Mouse (Mus musculus) MEL (cell line): ENCODE data around the gene Cry2. TPM values are rescaled to one million over a fixed set of nuclear protein-coding genes. Genes with fewer than 3 reads are reported as not detected.

Source experiments
- DNase-seq: peaks from one replicate; pipeline ENCODE4 v3.0.0; 2011; ENCODE audit warnings: low read depth, low spot score
- H3K27ac ChIP-seq: 2 replicates; pipeline ENCODE4 v1.5.1; 2012; ENCODE audit warnings: low read depth, mild to moderate bottlenecking, control low read depth, low read length, moderate library complexity; ENCODE audit not compliant: control insufficient read depth
- H3K27me3 ChIP-seq, 2 experiments: fragments of 150-350 bp in 1 of 2; sonication (generic) in 1 of 2; 2 replicates each; pipeline ENCODE4 v1.6.1; 2012; ENCODE audit warnings: low read length in 2 of 2, mild to moderate bottlenecking in 2 of 2, improper control_type of control experiment in 1 of 2, moderate library complexity in 1 of 2; ENCODE audit not compliant: insufficient read depth in 2 of 2, control insufficient read depth in 1 of 2
- H3K36me3 ChIP-seq, 2 experiments: 2 replicates each; pipeline ENCODE4 v1.6.1; 2012 to 2014; ENCODE audit warnings: low read length in 2 of 2, improper control_type of control experiment in 1 of 2, inconsistent platforms in 1 of 2, mild to moderate bottlenecking in 1 of 2; ENCODE audit not compliant: insufficient read depth in 2 of 2, control insufficient read depth in 1 of 2
- H3K4me1 ChIP-seq, 2 experiments: fragments of 150-350 bp in 1 of 2; sonication (generic) in 1 of 2; 2 replicates each; pipeline ENCODE4 v1.6.1; 2012; ENCODE audit warnings: low read length in 2 of 2, improper control_type of control experiment in 1 of 2, mild to moderate bottlenecking in 1 of 2; ENCODE audit not compliant: insufficient read depth in 2 of 2, control insufficient read depth in 1 of 2
- H3K4me3 ChIP-seq, 2 experiments: fragments of 150-350 bp in 1 of 2; sonication (generic) in 1 of 2; 2 replicates each; pipeline ENCODE4 v1.5.1; 2012; ENCODE audit warnings: low read depth in 2 of 2, low read length in 2 of 2, mild to moderate bottlenecking in 2 of 2, moderate library complexity in 2 of 2, control low read depth in 1 of 2, improper control_type of control experiment in 1 of 2; ENCODE audit not compliant: control insufficient read depth in 1 of 2, insufficient read depth in 1 of 2
- H3K79me2 ChIP-seq: 2 replicates; pipeline ENCODE4 v1.6.1; 2012; ENCODE audit warnings: mild to moderate bottlenecking, low read length, moderate library complexity; ENCODE audit not compliant: control insufficient read depth, poor library complexity, insufficient read depth
- H3K9ac ChIP-seq: 2 replicates; pipeline ENCODE4 v1.6.1; 2012; ENCODE audit warnings: low read depth, mild to moderate bottlenecking, control low read depth, low read length, moderate library complexity; ENCODE audit not compliant: control insufficient read depth, poor library complexity, severe bottlenecking
- H3K9me3 ChIP-seq: fragments of 150-350 bp; sonication (generic); replicated peaks from 2 replicates; pipeline ENCODE4 v1.6.1; 2012; ENCODE audit warnings: mild to moderate bottlenecking, low read length, improper control_type of control experiment, moderate library complexity; ENCODE audit not compliant: insufficient read depth
- BHLHE40 ChIP-seq: IDR thresholded peaks from 2 replicates; pipeline ENCODE4 v1.6.1; 2012; ENCODE audit warnings: low read depth, mild to moderate bottlenecking, inconsistent platforms, low read length, improper control_type of control experiment, borderline replicate concordance
- CHD1 ChIP-seq: IDR thresholded peaks from 2 replicates; pipeline ENCODE4 v1.6.1; 2012; ENCODE audit warnings: low read depth, mild to moderate bottlenecking, inconsistent platforms, low read length, improper control_type of control experiment
- CHD2 ChIP-seq: IDR thresholded peaks from 2 replicates; pipeline ENCODE4 v1.6.1; 2011; ENCODE audit warnings: low read length, improper control_type of control experiment
- CTCF ChIP-seq, 3 experiments: IDR thresholded peaks in 2 of 3; conservative IDR thresholded peaks in 1 of 3; 2 replicates each; pipeline ENCODE4 v1.5.1; 2011 to 2012; ENCODE audit warnings: low read length in 3 of 3, low read depth in 2 of 3, mild to moderate bottlenecking in 2 of 3, improper control_type of control experiment in 1 of 3, inconsistent platforms in 1 of 3, mixed read lengths in 1 of 3, moderate library complexity in 1 of 3; ENCODE audit not compliant: control insufficient read depth in 1 of 3, insufficient read depth in 1 of 3, poor library complexity in 1 of 3, severe bottlenecking in 1 of 3
- E2F4 ChIP-seq: IDR thresholded peaks from 2 replicates; pipeline ENCODE4 v1.6.1; 2011; ENCODE audit warnings: low read depth, low read length, improper control_type of control experiment, borderline replicate concordance
- JUND ChIP-seq: IDR thresholded peaks from 2 replicates; pipeline ENCODE4 v1.6.1; 2011; ENCODE audit warnings: low read depth, mild to moderate bottlenecking, improper control_type of control experiment, low read length
- KAT2A ChIP-seq: conservative IDR thresholded peaks from 2 replicates; pipeline ENCODE4 v1.6.1; 2012; ENCODE audit warnings: low read depth, low read length, improper control_type of control experiment, inconsistent platforms
- MAFK ChIP-seq: IDR thresholded peaks from 2 replicates; pipeline ENCODE4 v1.6.1; 2011; ENCODE audit warnings: low read depth, mild to moderate bottlenecking, low read length, improper control_type of control experiment, borderline replicate concordance
- MXI1 ChIP-seq: IDR thresholded peaks from 2 replicates; pipeline ENCODE4 v1.6.1; 2011; ENCODE audit warnings: mild to moderate bottlenecking, low read depth, low read length, improper control_type of control experiment
- MYB ChIP-seq: IDR thresholded peaks from 2 replicates; pipeline ENCODE4 v1.6.1; 2011; ENCODE audit warnings: mild to moderate bottlenecking, low read depth, low read length, improper control_type of control experiment
- POLR2A ChIP-seq, 2 experiments: IDR thresholded peaks; 2 replicates each; pipeline ENCODE4 v1.6.1; 2011 to 2012; ENCODE audit warnings: low read length in 2 of 2, mild to moderate bottlenecking in 2 of 2, control low read depth in 1 of 2, improper control_type of control experiment in 1 of 2, low read depth in 1 of 2, moderate library complexity in 1 of 2; ENCODE audit not compliant: control insufficient read depth in 1 of 2, insufficient read depth in 1 of 2, poor library complexity in 1 of 2
- POLR2AphosphoS2 ChIP-seq: IDR thresholded peaks from 2 replicates; pipeline ENCODE4 v1.6.1; 2011; ENCODE audit warnings: low read length, improper control_type of control experiment
- POLR2AphosphoS5 ChIP-seq: IDR thresholded peaks from 2 replicates; pipeline ENCODE4 v1.6.1; 2012; ENCODE audit warnings: low read depth, borderline replicate concordance, mild to moderate bottlenecking, inconsistent platforms, low read length, moderate library complexity, mixed read lengths
- RCOR1 ChIP-seq: IDR thresholded peaks from 2 replicates; pipeline ENCODE4 v1.6.1; 2012; ENCODE audit warnings: low read depth, mild to moderate bottlenecking, inconsistent platforms, low read length, improper control_type of control experiment
- SMC3 ChIP-seq: IDR thresholded peaks from 2 replicates; pipeline ENCODE4 v1.6.1; 2011; ENCODE audit warnings: low read depth, low read length, improper control_type of control experiment
- TBP ChIP-seq: IDR thresholded peaks from 2 replicates; pipeline ENCODE4 v1.8.0; 2011; ENCODE audit warnings: low read depth, low read length, improper control_type of control experiment
- TCF12 ChIP-seq: IDR thresholded peaks from 2 replicates; pipeline ENCODE4 v1.6.1; 2014; ENCODE audit warnings: low read depth, mild to moderate bottlenecking, inconsistent platforms, low read length, improper control_type of control experiment, moderate library complexity
- polyA plus RNA-seq, 2 experiments: library from polyadenylated mRNA; stranded (reverse) in 1 of 2; unstranded in 1 of 2; fragments of >175 nt in 1 of 2; fragments of >200 nt in 1 of 2; gene quantifications; 2 replicates each; pipeline versions ENCODE4 v1.2.1 to v1.2.4; 2012; ENCODE audit warnings: low replicate concordance in 2 of 2, low read depth in 1 of 2; ENCODE audit not compliant: insufficient read length in 2 of 2, insufficient read depth in 1 of 2, missing spikeins in 1 of 2
- total RNA-seq: library from RNA; depleted of rRNA; stranded (reverse); fragments of 300-350 nt; gene quantifications from 2 replicates; pipeline ENCODE4 v1.2.3, GENCODE M21; 2012

The Cry2 gene
- total and polyA plus RNA-seq, 3 experiments = 13.3 to 36.2 TPM; not detected in 1

- H3K4me3 ChIP-seq = no peak overlapping the region
- H3K9ac ChIP-seq = no peak overlapping the region
- no peak for DNase-seq
- peaks cover 9 to 21% of the 10 kb centered on the region in 2 experiments for H3K4me1 ChIP-seq
- no peaks in the 10 kb centered on the region for H3K79me2 ChIP-seq
- no peak overlapping the region for H3K27ac ChIP-seq
- H3K36me3 ChIP-seq = peaks cover 0 to 11% of the 10 kb centered on the region in 2 experiments; a peak in 2 of 4 replicates
- no peaks in the 10 kb centered on the region for H3K27me3 ChIP-seq
- TF ChIP-seq RCOR1 (no peak), TCF12 (no peak), POLR2AphosphoS5 (no peak), MAFK (no peak), SMC3 (no peak), CTCF (IDR thresholded peaks at IDR 0.05 in 2 of 3, conservative IDR thresholded peaks at IDR 0.05 in 1 of 3; ENCODE audit: control insufficient read depth in 1 of 3, insufficient read depth in 1 of 3, low read depth in 2 of 3, low read length in 3 of 3, poor library complexity in 1 of 3, severe bottlenecking in 1 of 3) (no peak), CHD1 (no peak), MXI1 (no peak), JUND (no peak)
- H3K9me3 ChIP-seq = no peaks in the 10 kb centered on the region
These were observed 46.8 kb downstream of the Cry2 start for GRCm38 (mm10) chr2:92386821-92387570.

GRCm38 (mm10) chr2:92385113-92386051 is 48.5 kb downstream of the Cry2 start:
- TF ChIP-seq TCF12 (no peak), BHLHE40 (no peak), KAT2A (no peak), MAFK (no peak), JUND (no peak), POLR2A (IDR thresholded peaks at IDR 0.05; ENCODE audit: control insufficient read depth in 1 of 2, insufficient read depth in 1 of 2, low read depth in 1 of 2, low read length in 2 of 2, poor library complexity in 1 of 2) (no peak), TBP (no peak), CHD1 (no peak), POLR2AphosphoS2 (no peak), MYB (no peak), CHD2 (no peak), E2F4 (no peak)
- peaks cover 0 to 9% of the 10 kb centered on the region in 2 experiments; a peak in 3 of 4 replicates for H3K36me3 ChIP-seq
- H3K4me3 ChIP-seq = no peak overlapping the region
- H3K9me3 ChIP-seq = no peaks in the 10 kb centered on the region
- DNase-seq = no peak
- no peak overlapping the region for H3K27ac ChIP-seq
- H3K4me1 ChIP-seq = peaks cover 6 to 18% of the 10 kb centered on the region in 2 experiments
- H3K9ac ChIP-seq = no peak overlapping the region
- H3K79me2 ChIP-seq = no peaks in the 10 kb centered on the region
- H3K27me3 ChIP-seq = no peaks in the 10 kb centered on the region
